Mouse (Mus musculus): ENCODE measurements around the gene Cldn15.

GRCm38 (mm10) chr5:136939284-136939683, 27.1 kb upstream of the Cldn15 start:
- TF ChIP-seq POLR2A (IDR thresholded peaks at IDR 0.05; ENCODE audit: control insufficient read depth in 1 of 2, insufficient read depth in 1 of 2, low read depth in 1 of 2, low read length in 2 of 2, poor library complexity in 1 of 2) (no peak), TCF12 (IDR thresholded peaks at IDR 0.05; ENCODE audit: low read depth, low read length) (no peak), EP300 (IDR thresholded peaks at IDR 0.05; ENCODE audit: low read depth in 1 of 2, low read length in 2 of 2) (no peak), E2F4 (IDR thresholded peaks at IDR 0.05; ENCODE audit: borderline replicate concordance, low read depth, low read length) (no peak), GABPA (IDR thresholded peaks at IDR 0.05; ENCODE audit: low read depth, low read length) (no peak), CTCF (IDR thresholded peaks at IDR 0.05 in 2 of 3, conservative IDR thresholded peaks at IDR 0.05 in 1 of 3; ENCODE audit: control insufficient read depth in 1 of 3, insufficient read depth in 1 of 3, low read depth in 2 of 3, low read length in 3 of 3, poor library complexity in 1 of 3, severe bottlenecking in 1 of 3) (peak; percentile 70 to 82 (median 81)), TBP (IDR thresholded peaks at IDR 0.05; ENCODE audit: low read depth, low read length) (no peak), POLR2AphosphoS2 (IDR thresholded peaks at IDR 0.05; ENCODE audit: low read length) (no peak), ETS1 (IDR thresholded peaks at IDR 0.05; ENCODE audit: low read depth, low read length) (no peak)

All from MEL (cell line).